Mouse (Mus musculus) brain, embryonic 14.5 days (tissue): ENCODE data around the gene Musk.

Experiments used
- CTCF ChIP-seq: fragments of 200-500 bp; IDR thresholded peaks from 2 replicates; pipeline ENCODE4 v1.5.1; 2012; ENCODE audit warnings: inconsistent platforms, mild to moderate bottlenecking, moderate library complexity, borderline replicate concordance; ENCODE audit not compliant: insufficient read depth, insufficient read length; ENCODE audit errors: extremely low read depth
- POLR2A ChIP-seq: fragments of 200-500 bp; IDR thresholded peaks from 2 replicates; pipeline ENCODE4 v1.6.1; 2012; ENCODE audit warnings: mild to moderate bottlenecking, inconsistent platforms, borderline replicate concordance; ENCODE audit not compliant: poor library complexity, insufficient read depth, insufficient read length, severe bottlenecking; ENCODE audit errors: extremely low read depth

- TF ChIP-seq POLR2A, result no peak
- TF ChIP-seq CTCF, result no peak
Observed at GRCm38 (mm10) chr4:58332394-58332793, 46.6 kb downstream of the Musk start.
